Mouse (Mus musculus): ENCODE data around the gene Mapk10. TPM values are rescaled to one million over a fixed set of nuclear protein-coding genes. Genes with fewer than 3 reads are reported as not detected.

Gene Mapk10
- total and polyA plus RNA-seq, 2 experiments from 2014 or later: 35.8 to 99.8 TPM

GRCm38 (mm10) chr5:102996331-102996730 lies 214.8 kb downstream of the Mapk10 start:
- no peak for ATAC-seq (ENCODE audit: low FRiP score)
- no peak for TF ChIP-seq CTCF (IDR thresholded peaks at IDR 0.05)
- H3K27ac ChIP-seq (ENCODE audit: low read depth, low read length): no peak overlapping the region
- H3K36me3 ChIP-seq (ENCODE audit: insufficient read depth, low read length): 0 out of 2 replicates have a peak, but pooled peaks cover 2% of the 10 kb centered on the region
- H3K9me3 ChIP-seq (ENCODE audit: low read length): no peaks in the 10 kb centered on the region
- no peak overlapping the region for H3K4me3 ChIP-seq (ENCODE audit: low read depth, low read length)
- WGBS: 95% methylated on average over 7 of the region's 7 CpGs
- H3K27me3 ChIP-seq (ENCODE audit: insufficient read depth, low read length): no peaks in the 10 kb centered on the region
- H3K4me1 ChIP-seq (ENCODE audit: insufficient read depth, low read length): no peaks in the 10 kb centered on the region
- H3K9ac ChIP-seq (replicated peaks; ENCODE audit: low read length, poor library complexity, severe bottlenecking): no peak overlapping the region
- no peak for DNase-seq (ENCODE audit: low spot score)
- H3K4me2 ChIP-seq (ENCODE audit: low read depth, low read length, poor library complexity, severe bottlenecking): no peak overlapping the region

GRCm38 (mm10) chr5:102995928-102996327 lies 215.2 kb downstream of the Mapk10 start:
- no peak overlapping the region for H3K27ac ChIP-seq (ENCODE audit: low read depth, low read length)
- H3K36me3 ChIP-seq (ENCODE audit: insufficient read depth, low read length): 0 out of 2 replicates have a peak, but pooled peaks cover 2% of the 10 kb centered on the region
- H3K9me3 ChIP-seq (ENCODE audit: low read length): no peaks in the 10 kb centered on the region
- H3K4me3 ChIP-seq (ENCODE audit: low read depth, low read length): no peak overlapping the region
- DNase-seq (ENCODE audit: low spot score) (no peak), ATAC-seq (ENCODE audit: low FRiP score) (no peak)
- H3K4me2 ChIP-seq (ENCODE audit: low read depth, low read length, poor library complexity, severe bottlenecking): no peak overlapping the region
- H3K27me3 ChIP-seq (ENCODE audit: insufficient read depth, low read length): no peaks in the 10 kb centered on the region
- no peak overlapping the region for H3K9ac ChIP-seq (replicated peaks; ENCODE audit: low read length, poor library complexity, severe bottlenecking)
- no peaks in the 10 kb centered on the region for H3K4me1 ChIP-seq (ENCODE audit: insufficient read depth, low read length)
- TF ChIP-seq CTCF (IDR thresholded peaks at IDR 0.05): no peak

GRCm38 (mm10) chr5:102993951-102994350 lies 217.2 kb downstream of the Mapk10 start:
- H3K9me3 ChIP-seq (ENCODE audit: low read length): no peaks in the 10 kb centered on the region
- TF ChIP-seq CTCF (IDR thresholded peaks at IDR 0.05): no peak
- no peak overlapping the region for H3K4me3 ChIP-seq (ENCODE audit: low read depth, low read length)
- ATAC-seq (ENCODE audit: low FRiP score): no peak
- DNase-seq (ENCODE audit: low spot score): peak; percentile 54
- no peak overlapping the region for H3K4me2 ChIP-seq (ENCODE audit: low read depth, low read length, poor library complexity, severe bottlenecking)
- H3K36me3 ChIP-seq (ENCODE audit: insufficient read depth, low read length): peaks cover 7% of the 10 kb centered on the region
- H3K27ac ChIP-seq (ENCODE audit: low read depth, low read length): no peak overlapping the region
- H3K4me1 ChIP-seq (ENCODE audit: insufficient read depth, low read length): no peaks in the 10 kb centered on the region
- no peaks in the 10 kb centered on the region for H3K27me3 ChIP-seq (ENCODE audit: insufficient read depth, low read length)
- WGBS: 68% methylated on average over 5 of the region's 5 CpGs
- no peak overlapping the region for H3K9ac ChIP-seq (replicated peaks; ENCODE audit: low read length, poor library complexity, severe bottlenecking)

GRCm38 (mm10) chr5:102991691-102992090 lies 219.4 kb downstream of the Mapk10 start:
- Histone ChIP-seq H3K27me3 (ENCODE audit: insufficient read depth, low read length) (no peaks in the 10 kb centered on the region), H3K9me3 (ENCODE audit: low read length) (no peaks in the 10 kb centered on the region), H3K4me3 (ENCODE audit: low read depth, low read length) (no peak overlapping the region), H3K9ac (replicated peaks; ENCODE audit: low read length, poor library complexity, severe bottlenecking) (no peak overlapping the region), H3K36me3 (ENCODE audit: insufficient read depth, low read length) (peaks cover 14% of the 10 kb centered on the region), H3K27ac (ENCODE audit: low read depth, low read length) (no peak overlapping the region), H3K4me1 (ENCODE audit: insufficient read depth, low read length) (no peaks in the 10 kb centered on the region), H3K4me2 (ENCODE audit: low read depth, low read length, poor library complexity, severe bottlenecking) (no peak overlapping the region)
- no peak for TF ChIP-seq CTCF (IDR thresholded peaks at IDR 0.05)
- WGBS: 61% methylated on average over 2 of the region's 2 CpGs
- DNase-seq (ENCODE audit: low spot score): no peak
- ATAC-seq (ENCODE audit: low FRiP score): no peak

GRCm38 (mm10) chr5:102978382-102978781 lies 232.8 kb downstream of the Mapk10 start:
- Histone ChIP-seq H3K27ac (ENCODE audit: low read depth, low read length) (no peak overlapping the region), H3K4me3 (ENCODE audit: low read depth, low read length) (no peak overlapping the region)
- WGBS: 77% methylated on average over 2 of the region's 2 CpGs

GRCm38 (mm10) chr5:102977138-102977537 lies 234.0 kb downstream of the Mapk10 start:
- 43% methylated on average over 6 of the region's 6 CpGs for WGBS
- Histone ChIP-seq H3K36me3 (ENCODE audit: insufficient read depth, low read length) (no peaks in the 10 kb centered on the region), H3K27ac (ENCODE audit: low read depth, low read length) (peak overlapping the region; percentile 62), H3K27me3 (ENCODE audit: insufficient read depth, low read length) (no peaks in the 10 kb centered on the region), H3K4me2 (ENCODE audit: low read depth, low read length, poor library complexity, severe bottlenecking) (no peak overlapping the region), H3K4me3 (ENCODE audit: low read depth, low read length) (no peak overlapping the region), H3K4me1 (ENCODE audit: insufficient read depth, low read length) (peaks cover 7% of the 10 kb centered on the region), H3K9ac (replicated peaks; ENCODE audit: low read length, poor library complexity, severe bottlenecking) (no peak overlapping the region), H3K9me3 (ENCODE audit: low read length) (no peaks in the 10 kb centered on the region)
- no peak for ATAC-seq (ENCODE audit: low FRiP score)
- no peak for TF ChIP-seq CTCF (IDR thresholded peaks at IDR 0.05)
- DNase-seq (ENCODE audit: low spot score): no peak

More at GRCm38 (mm10) chr5:102978382-102978781, 232.8 kb downstream of the Mapk10 start:
- TF ChIP-seq CTCF (IDR thresholded peaks at IDR 0.05): no peak
- ATAC-seq (ENCODE audit: low FRiP score): no peak
- no peak for DNase-seq (ENCODE audit: low spot score)
- Histone ChIP-seq H3K36me3 (ENCODE audit: insufficient read depth, low read length) (no peaks in the 10 kb centered on the region), H3K9ac (replicated peaks; ENCODE audit: low read length, poor library complexity, severe bottlenecking) (no peak overlapping the region), H3K27me3 (ENCODE audit: insufficient read depth, low read length) (no peaks in the 10 kb centered on the region), H3K9me3 (ENCODE audit: low read length) (no peaks in the 10 kb centered on the region), H3K4me1 (ENCODE audit: insufficient read depth, low read length) (peaks cover 7% of the 10 kb centered on the region), H3K4me2 (ENCODE audit: low read depth, low read length, poor library complexity, severe bottlenecking) (no peak overlapping the region)

All from midbrain, postnatal 0 days (tissue).